Mouse (Mus musculus): ENCODE measurements around the gene Ak5.

Gene Ak5

GRCm38 (mm10) chr3:152564516-152565113 is 103.5 kb downstream of the Ak5 start:
- no peak for DNase-seq

- DNase-seq, result no peak
Measured at GRCm38 (mm10) chr3:152563833-152564232, 104.3 kb downstream of the Ak5 start.

DNA sequence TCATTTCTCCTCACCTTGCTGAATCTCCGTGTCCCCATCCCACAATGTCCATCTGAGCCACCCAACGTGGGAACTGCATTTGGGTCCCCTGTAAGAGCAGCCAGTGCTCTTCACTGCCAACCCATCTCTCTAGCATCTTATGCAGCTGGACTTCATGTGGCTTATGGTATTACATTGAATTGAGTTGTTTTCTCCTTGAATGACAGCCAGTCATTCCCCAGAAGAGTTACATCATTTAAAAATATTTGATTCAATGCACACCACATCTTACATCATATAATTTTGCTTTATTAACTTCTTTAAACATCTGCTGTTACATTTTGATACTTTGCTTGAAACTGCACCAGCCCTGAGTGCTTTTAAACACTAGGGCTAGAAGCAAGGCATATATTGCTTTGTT is 106.5 kb downstream of the Ak5 start:
- no peak for DNase-seq

- DNase-seq, result no peak
Measured at GRCm38 (mm10) chr3:152559295-152559694, 108.9 kb downstream of the Ak5 start.

DNA sequence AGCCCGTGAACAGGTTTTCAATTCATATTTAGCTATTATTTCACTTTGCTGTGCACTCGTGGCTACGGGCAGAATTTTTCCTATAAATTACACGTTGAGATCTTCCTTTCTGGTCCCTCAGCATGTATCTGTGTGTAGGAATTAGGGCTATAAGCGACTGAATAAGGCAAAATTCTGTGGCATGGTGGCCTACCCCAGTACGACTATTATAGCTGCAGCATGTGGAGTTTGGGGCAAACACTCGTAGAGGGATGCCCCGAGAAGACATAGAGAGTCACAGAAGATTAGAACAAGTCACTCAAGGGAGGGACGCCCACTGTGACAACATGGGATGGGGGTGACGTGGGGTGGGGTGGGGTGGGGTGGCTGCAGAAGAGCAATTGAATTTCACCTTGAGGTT is 110.1 kb downstream of the Ak5 start:
- no peak for DNase-seq

- no peak for DNase-seq
Measured at GRCm38 (mm10) chr3:152557659-152558058, 110.5 kb downstream of the Ak5 start.

- no peak for DNase-seq
Measured at GRCm38 (mm10) chr3:152556919-152557318, 111.2 kb downstream of the Ak5 start.

GRCm38 (mm10) chr3:152556435-152556834 is 111.7 kb downstream of the Ak5 start:
- DNase-seq, result no peak

- no peak for DNase-seq
Measured at GRCm38 (mm10) chr3:152555216-152555615, 112.9 kb downstream of the Ak5 start.

DNA sequence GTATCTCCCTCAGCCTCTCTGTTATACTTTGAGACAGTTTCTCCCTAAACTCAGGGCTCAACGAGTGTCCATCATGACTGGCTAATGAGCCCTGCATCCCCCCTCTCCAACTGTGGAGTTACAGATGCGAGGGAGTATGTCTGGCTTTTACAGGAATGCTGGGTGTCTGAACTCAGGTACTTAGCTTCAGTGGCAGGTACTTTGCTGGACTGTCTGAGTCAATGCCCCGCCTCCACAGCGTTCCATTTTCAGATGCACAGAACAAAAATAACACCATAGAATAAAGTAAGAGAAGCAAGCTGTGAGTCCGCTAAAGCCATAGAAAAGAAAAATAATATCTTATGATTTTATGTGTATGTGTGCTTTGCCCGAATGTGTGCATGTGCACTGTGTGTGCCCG is 113.8 kb downstream of the Ak5 start:
- no peak for DNase-seq

GRCm38 (mm10) chr3:152552641-152553040 is 115.5 kb downstream of the Ak5 start:
- DNase-seq, result peak; percentile 25 to 41

- no peak for DNase-seq
Measured at GRCm38 (mm10) chr3:152550528-152551115, 117.5 kb downstream of the Ak5 start.

DNA sequence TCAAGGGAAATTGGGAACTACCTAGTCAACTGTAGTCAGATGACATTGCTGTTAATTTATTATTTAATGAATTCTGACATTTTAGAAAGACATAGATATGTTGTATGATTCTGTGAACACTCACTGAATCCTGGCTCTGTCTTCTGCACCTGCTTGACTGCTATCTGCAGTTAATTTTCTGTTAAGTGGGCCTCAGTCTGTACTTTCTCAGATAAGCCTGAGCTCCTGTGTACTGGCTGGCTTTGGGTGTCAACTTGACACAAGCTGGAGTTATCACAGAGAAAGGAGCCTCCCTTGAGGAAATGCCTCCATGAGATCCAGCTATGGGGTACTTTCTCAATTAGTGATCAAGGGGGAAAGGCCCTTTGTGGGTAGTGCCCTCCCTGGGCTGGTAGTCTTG is 118.1 kb downstream of the Ak5 start:
- no peak for DNase-seq

DNA sequence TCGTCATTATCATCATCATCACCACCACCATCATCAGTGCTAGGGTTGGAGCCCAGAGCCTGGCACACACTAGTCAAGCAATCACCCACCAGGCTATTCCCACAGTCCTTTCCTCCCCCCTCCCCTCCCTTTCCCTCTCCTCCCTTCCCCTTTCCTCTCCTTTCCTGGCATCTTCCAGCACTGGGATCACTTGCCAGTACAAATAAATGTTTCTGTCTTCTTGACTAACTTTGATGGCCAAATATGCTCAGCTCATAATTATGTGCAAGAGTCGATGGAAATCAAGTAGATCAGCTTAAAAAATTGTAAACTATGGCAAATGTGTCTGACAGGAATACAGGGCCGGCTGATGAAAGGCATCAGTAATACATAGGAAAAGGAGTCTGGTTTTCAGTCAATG is 123.2 kb downstream of the Ak5 start:
- DNase-seq, result no peak

- no peak for DNase-seq
Measured at GRCm38 (mm10) chr3:152542298-152542697, 125.9 kb downstream of the Ak5 start.

GRCm38 (mm10) chr3:152530344-152530743 is 137.8 kb downstream of the Ak5 start:
- DNase-seq, result no peak

DNA sequence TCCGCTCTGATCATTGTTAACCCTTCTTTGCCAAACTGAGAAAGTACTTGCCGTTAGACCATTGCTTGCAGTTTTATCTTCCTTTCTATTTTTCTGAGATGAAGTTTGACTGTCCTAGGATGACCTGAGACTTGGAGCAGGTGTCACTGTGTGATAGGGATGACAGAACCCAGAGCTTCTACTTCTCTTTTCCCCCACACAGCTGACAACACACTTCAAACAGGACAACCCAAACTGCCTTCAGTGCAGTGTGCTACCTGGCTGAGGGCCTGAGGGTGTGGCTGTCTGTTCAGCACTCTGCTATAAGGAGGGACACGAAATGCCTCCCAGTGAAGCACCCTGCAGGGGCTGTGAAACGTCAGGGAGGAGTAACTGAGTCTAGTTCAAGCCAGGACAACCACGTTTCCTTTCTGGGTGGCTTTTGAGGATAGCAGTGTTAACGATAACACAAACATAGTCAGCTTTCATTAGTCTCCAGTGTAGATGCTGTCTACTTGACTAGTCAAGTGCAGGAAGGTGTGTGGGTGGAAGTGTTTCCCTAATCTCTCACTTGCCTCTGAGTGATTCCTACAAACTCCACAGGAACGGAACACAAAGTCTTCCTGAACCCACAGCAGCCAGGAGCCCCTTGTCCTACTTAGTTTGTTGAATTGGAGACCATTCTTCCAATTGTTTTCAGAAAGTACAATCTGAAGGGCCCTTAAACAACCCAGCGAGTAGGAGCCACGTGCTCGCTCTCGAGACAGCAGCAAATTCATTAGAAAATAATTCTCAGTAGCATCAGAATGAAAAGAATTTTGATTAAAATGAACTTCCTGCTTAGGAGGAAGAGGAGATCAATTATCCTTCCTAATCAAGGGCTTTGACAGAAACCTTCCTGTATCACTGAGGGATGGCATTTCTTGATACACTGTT is 138.8 kb downstream of the Ak5 start:
- no peak for DNase-seq

DNA sequence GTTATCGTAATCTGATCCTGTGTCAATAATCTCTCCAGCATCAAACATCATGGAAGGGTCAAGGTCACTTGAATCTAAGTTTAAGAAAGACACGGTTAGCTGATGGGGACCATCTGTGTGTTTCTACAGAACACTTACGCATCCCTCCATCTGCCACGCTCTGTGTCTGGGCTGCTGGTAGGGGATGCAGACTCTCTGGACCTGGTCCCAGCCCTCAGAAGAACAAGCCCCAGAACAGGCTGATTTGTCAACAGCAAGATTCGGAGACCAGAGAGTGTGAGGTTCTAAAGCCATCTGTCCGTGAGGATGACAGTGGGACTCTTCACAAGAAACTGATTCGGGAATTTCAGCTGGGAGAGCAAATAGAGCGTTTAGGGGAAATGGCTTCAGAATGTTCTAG is 141.4 kb downstream of the Ak5 start:
- DNase-seq, result peak; percentile 64 to 68

- no peak for DNase-seq
Measured at GRCm38 (mm10) chr3:152523315-152523638, 144.9 kb downstream of the Ak5 start.

DNA sequence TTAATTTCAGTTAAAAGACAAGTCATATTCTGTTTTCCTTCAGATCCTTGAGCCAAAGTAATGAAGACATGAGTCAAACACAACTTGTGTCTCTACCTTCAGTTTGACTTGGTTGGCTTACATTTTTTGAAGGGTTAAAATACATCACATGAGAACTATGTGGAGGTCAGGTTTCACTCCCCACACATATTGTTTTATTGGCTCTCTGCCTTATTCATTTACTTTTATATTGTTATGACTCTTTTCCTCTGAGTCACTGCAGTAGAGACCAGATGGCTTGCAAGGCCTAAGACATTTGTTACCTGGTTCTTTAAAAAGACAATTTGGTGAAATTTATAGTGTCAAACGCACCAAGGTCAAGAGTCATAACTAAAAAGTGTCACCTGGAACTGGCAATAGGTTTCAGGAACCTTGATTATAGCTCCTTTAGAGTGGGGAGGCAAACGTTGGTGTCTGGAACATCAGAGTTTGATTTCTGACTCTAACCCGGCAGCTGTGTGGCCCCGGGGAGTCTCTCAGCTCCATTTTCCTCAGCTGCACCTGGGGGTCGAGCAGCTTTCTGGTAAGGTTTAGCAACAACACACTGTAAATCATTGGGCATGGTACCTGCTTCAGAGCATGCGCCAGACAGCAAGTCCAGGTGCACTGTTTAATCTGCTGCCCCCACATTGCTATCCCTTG is 145.4 kb downstream of the Ak5 start:
- DNase-seq, result no peak

DNA sequence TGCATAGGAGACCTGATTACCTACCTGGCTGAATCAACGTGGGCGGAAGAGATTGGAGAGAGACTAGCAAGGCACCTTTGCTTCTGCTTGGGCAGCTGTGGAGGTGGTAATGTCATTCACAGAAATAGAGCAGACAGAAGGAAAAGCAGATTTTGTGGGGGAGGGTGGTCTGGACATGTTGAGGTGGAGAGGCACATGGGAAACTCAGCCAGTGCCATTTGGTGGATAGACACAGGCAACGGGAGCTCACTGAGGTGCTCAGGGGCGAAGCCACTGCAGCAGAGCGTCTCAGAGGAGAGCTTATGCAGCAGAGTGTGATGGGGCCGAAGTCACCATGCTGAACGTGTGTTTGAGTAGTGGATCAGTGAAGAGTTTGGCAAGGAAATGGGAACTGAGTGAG is 147.1 kb downstream of the Ak5 start:
- no peak for DNase-seq

DNA sequence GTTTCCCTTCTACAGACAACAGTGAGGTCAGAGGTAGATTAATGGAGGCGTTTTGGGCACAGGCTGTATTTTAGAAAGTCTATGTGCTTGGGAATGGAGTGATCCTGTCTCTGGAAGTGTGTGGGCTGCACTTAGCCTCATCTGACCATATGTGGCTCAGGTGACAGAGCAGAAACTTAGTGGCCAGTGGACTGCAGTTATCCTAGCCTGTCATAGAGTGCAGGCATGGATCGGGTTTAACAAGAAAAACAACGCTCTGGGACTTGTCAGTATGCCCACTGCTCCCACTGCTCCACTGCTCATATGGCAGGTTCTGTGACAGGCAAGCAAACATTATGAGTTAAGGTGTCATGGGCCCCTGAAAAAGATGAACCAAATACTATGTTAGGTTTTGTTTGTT is 148.1 kb downstream of the Ak5 start:
- DNase-seq, result no peak

- no peak for DNase-seq
Measured at GRCm38 (mm10) chr3:152519556-152519955, 148.6 kb downstream of the Ak5 start.

DNA sequence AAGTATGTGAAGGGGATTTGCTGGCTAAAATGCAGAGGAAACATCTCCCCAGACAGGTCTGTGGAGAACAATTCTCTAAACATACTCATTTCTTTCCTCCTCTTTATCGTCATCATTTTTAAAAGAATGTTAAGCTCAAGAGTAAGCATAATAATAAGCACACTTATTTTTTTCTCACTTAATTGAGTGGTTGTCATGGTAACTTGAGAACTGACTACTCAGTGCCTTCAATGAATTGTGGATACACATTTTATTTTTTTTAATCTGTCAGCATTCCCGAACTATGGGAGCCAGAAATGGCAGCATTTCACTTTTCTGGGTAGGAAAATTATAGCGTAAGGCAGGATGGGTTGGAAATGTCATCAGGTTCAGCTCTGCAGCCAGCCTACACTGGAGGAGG is 151.6 kb downstream of the Ak5 start:
- DNase-seq, result no peak

Measured in cerebellum, postnatal 14 days (tissue).